Mouse (Mus musculus): Measurements from ENCODE around the gene Rcvrn. TPM values are rescaled to one million over a fixed set of nuclear protein-coding genes. Genes with fewer than 3 reads are reported as not detected.

Rcvrn gene
- polyA plus RNA-seq (2015; fragmentation: Nextera tagmentation; extraction: Ambion mirVana): not detected in 2 replicates

GRCm38 (mm10) chr11:67694703-67695376 is at the start of gene Rcvrn:
Gene Rcvrn, plus strand, starts transcription at chr11:67695326.

Other genes with a start within 250 kb of the Rcvrn start
- gene Gas7, start 239.9 kb upstream of the Rcvrn start, polyA plus RNA-seq (2015; fragmentation: Nextera tagmentation; extraction: Ambion mirVana): 17.4 and 18.2 TPM in 2 replicates
- 1.1 and 1.2 TPM in 2 replicates for gene Glp2r, start 75.8 kb downstream of the Rcvrn start, polyA plus RNA-seq (2015; fragmentation: Nextera tagmentation; extraction: Ambion mirVana)
- not detected in 2 replicates for gene Gsg1l2, start 79.3 kb downstream of the Rcvrn start, polyA plus RNA-seq (2015; fragmentation: Nextera tagmentation; extraction: Ambion mirVana)
- gene Dhrs7c, start 102.9 kb downstream of the Rcvrn start, polyA plus RNA-seq (2015; fragmentation: Nextera tagmentation; extraction: Ambion mirVana): not detected in 2 replicates
- gene Usp43, start 226.8 kb downstream of the Rcvrn start, polyA plus RNA-seq (2015; fragmentation: Nextera tagmentation; extraction: Ambion mirVana): 1.1 and 1.7 TPM in 2 replicates